Mouse (Mus musculus): ENCODE data around the gene Rnf157.

GRCm38 (mm10) chr11:116353535-116353934 lies 59.3 kb downstream of the Rnf157 start:
- TF ChIP-seq CTCF (IDR thresholded peaks at IDR 0.05; ENCODE audit: low read depth) = no peak
- no peak for TF ChIP-seq EP300 (IDR thresholded peaks at IDR 0.05; ENCODE audit: low read depth)
